Mouse (Mus musculus): ENCODE measurements around the gene P3h3. TPM values are rescaled to one million over a fixed set of nuclear protein-coding genes. Genes with fewer than 3 reads are reported as not detected.
A peak's percentile ranks its signal among the peaks of the same experiment; 100 is the strongest.
"Not testable (repeated sequence)": the region's sequence is repeated elsewhere in the genome, so short reads cannot be mapped to it uniquely, and the experiment has no call there.

Gene P3h3
- 10 to 100 TPM; 29.1 to 32.1 TPM for total RNA-seq (2021)
- long read RNA-seq, partial matches to known transcripts, result 0 of 6 reads
- long read RNA-seq, other reads (novel, unspliced or antisense), result 6 of 6 reads

DNA sequence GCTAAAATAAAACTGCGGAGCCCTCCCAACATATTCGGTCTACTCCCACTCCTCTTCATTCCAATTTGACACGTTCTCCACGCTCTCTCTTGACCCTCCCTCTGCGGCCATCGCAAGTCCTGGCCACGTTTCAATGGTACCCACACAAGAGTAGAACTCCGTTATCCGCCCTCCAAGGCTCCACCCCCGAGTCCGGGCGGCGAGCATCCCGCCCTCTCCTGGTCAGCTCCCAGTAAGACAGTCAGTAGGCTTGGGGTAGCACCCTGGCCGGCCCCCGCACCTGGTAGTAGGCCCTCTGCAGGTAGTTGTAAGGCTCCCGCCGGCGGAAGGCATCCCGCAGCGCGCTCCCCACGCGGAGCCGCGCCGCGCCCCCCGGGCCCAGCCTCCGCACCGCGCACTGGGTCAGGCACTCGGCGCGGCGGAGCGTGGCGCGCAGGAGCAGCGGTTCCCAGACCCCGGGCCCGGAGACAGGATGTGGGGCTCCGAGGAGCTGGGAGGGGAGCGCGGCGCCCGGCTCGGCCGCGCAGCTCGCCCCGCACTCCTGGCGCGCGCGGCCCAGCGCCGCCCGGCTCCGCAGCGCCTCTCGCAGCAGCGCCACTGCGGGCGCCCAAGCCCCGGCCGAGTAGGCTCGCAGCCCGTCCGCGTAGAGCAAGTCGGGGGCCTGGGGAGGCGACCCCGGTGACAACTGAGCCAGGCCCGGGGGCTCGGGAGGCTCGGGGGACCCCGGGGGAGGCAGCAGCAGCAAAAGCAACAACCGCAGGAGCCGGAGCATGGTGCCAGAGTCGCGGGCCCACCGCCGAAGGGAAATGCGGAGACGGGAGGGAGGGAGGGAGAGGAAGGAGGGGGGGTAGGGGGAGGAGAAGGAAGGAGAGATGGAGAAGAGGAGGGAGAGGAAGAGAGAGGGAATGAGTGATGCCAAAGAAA is at the start of gene P3h3:
Gene P3h3, minus strand, starts transcription at position 837 of the 924 bp plus-strand sequence.
- peak; percentile 89 to 92 for DNase-seq (ENCODE audit: low spot score in 2 of 2)

DNA sequence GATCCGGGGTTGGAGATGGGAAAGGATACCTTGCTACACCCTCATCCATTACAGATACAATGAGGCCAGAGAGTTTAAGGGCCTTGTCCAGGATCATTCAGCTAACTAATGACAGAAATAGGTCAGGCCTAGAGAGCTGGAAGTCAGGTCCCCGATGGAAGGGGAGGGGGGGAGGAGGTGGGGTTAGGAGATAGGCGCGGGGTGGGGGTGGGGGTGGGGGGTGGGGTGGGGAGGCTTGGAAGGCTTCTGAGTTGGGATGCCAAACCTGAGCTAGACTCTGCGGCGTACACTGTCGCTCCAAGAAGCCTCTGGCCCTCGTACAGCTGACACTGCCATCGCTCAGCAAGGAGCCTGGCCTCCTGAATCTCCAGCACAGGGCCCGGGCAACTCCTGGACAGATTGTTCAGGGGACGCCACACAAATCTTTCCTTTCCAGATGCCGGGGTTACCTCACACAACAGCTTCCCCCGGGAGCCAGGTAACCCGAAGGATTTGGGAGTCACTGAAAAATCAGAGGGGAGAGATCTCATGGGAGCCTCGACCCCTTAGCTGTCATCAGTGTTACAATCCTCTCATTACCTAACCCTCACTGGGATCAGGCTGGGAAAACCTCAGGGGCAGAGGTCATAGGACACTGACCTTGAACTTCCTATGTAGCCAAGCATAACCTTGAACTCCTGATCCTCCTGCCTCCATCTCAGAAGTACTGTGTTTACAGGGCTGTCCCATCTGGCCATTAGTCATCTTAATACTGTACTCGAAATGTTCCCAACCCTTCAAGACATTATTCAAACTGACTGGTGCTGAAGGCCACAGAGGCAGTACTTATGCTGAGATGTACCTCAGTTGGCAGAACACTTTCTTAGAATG is 47.7 kb upstream of the P3h3 start:
- DNase-seq (ENCODE audit: low spot score in 2 of 2), result no peak

DNA sequence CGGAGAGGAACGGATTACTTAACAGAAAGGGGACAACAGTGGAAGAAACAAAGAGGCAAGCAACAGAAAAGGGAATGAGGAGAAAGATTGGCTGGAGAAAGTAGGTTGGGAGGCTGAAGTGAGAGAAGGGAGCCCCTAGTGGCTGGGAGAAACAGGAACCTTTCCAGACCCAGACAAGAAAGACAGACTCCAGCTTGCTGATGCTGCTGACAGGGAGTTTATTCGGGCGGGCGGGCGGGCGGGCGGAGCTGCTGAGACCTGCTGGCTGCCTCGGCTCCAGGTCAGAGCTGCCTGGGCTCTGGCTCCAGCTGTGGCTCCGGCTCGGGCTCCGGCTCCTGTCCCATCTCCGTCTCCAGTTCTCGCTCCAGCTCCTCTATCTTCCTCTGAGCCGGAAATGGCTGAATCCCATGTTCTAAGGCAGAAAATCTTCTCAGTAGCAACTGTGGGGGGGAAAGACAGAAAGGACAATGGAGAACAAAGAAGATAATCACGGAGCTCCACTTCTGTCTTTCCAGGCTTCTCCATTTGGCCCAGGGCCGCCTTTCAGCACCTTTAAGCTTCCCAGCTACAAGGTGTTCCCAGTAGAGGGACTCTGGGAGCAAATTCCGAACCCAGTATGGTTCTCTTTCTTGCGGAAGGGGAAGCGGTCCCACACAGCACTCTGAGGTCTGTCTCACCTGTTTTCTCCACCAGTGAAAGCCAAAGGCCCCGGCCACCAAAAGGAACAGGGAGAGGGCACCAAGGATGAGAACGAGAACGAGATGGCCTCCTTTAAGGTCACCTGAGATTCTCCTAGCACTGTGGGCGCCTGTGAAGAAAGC is 46.8 kb upstream of the P3h3 start:
- peak; percentile 71 to 79 for DNase-seq (ENCODE audit: low spot score in 2 of 2)

DNA sequence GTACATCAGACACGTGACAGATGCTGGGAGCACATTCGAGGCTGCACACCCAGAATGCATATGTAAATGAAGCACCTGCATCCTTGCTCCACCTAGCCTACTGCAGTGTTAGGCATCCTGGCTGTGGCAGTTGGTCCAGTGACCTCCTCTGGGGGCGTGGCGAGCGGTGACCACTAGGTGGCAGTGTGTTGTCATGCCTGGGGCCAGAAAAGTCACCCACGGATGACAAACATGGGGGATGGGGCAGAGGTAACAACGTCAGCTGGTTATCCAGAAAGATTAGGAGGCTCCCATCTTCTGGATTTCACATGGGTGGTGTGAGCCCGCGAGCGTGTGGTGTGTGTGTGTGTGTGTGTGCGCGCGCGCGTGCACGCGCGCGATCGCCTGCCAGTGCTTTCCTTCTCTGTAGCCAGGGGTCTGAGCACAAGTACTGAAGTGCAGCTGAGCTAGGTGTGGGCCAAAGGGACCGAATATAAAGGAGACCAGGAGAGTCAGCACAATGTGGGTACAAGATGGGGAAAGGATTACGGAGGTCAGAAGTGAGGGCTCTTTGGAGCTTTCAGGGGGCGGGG is 46.1 kb upstream of the P3h3 start:
- peak; percentile 95 to 96 for DNase-seq (ENCODE audit: low spot score in 2 of 2)

DNA sequence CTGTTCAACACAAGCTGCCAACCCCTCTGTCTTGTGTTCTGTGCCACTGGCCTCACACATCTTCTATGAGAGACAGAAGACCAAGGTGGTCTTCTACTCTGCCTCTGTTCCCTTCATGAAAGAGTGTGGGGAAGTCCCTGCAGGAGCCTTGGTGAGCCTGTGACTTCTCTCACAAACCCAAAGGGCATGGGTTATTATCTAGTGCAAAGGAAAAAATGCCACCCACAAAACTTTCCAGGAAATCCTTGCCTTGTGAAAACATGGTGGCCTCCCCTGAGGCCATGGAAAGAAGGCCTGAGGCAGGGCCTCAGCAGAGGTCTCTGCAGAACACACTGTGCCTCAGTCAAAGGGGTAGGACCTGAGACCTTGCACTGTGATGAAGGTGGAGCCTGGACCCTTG is 44.3 kb upstream of the P3h3 start:
- DNase-seq (ENCODE audit: low spot score in 2 of 2), result no peak

DNA sequence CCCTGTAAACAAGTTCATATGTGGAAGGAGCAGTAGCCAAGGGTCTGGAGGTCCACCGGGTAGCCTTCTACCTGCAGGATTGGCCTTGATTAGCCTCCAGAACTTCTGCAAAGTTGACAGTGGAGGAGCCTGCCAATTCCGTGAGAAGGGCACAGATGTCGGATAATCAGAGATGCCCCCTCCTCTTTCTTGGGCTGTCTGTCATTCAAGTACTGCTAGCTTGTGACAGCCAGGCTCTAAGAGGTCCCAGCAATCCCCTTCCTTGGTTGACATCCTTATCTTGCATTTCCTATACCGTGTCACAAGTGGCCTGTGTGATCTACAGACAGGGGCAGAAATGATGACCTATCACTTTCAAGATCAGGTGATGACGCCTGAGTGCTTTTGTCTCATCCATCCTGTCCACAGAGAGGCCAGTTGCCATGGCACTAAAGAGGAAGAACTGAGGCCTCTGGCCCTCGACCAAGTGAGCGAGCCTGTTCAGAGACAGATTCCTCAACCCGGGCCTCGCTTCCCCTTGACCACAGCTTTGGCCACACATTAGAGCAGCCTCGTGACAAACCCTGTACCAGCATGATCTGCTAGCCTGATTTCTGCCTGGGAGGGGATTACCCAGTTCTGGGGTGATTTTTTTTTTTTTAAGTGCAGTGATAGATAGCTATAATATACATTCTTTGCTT is 43.4 kb upstream of the P3h3 start:
- DNase-seq (ENCODE audit: low spot score in 2 of 2), result peak; percentile 31 to 44

DNA sequence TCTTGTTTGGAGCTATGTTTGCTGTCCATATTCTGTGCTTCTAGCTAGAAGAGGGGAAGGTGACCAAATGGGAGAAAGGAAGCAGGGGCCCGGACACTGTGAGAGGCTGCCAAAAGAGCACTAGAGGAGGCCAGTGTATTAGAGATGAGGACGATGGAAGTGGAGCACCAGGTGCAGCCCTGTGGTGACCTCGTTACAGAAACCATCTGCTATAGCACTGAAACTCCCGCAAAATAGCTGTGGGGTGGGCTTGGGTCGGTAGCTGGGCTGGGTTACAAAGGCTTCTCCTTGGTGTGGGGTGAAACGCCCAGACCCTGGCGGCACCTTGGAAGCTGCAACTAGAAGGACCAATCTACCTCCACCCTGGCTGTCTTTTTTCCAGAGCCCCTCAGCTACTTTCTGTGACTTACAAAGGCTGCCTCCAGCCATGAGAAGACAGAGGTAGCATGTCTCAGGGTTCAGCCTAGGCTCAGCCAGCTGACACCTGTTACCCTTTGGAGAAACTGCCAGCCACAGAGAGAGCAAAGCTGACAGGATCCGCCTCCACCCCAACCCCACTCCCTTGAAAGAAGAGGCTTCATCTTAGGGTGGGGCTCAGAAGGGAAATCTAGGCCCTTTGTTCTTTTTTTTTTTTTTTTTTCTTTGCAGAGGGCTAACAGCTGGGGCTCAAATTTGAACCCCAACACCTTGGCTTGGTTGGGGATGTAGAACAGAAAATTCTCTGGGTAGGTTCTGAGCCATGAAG is 42.7 kb upstream of the P3h3 start:
- no peak for DNase-seq (ENCODE audit: low spot score in 2 of 2)

DNA sequence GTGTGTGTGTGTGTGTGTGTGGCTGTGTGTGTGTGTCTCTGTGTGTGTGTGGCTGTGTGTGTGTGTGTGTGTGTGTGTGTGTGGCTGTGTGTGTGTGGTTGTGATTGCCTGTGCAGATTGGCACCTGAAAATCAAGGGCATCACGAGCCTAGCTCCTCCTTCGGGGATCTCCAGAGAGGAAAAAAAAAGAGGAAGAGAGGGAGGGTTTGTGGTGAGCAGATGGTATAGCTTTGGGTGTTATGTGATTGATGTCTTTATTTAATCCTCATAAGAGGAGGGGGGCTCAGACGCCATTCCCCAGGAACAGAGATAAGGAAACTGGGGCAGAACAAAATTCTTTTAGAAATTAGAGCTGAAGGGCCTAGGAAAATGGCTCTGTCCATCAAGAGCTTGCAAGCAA is 40.8 kb upstream of the P3h3 start:
- no peak for DNase-seq (ENCODE audit: low spot score in 2 of 2)

DNA sequence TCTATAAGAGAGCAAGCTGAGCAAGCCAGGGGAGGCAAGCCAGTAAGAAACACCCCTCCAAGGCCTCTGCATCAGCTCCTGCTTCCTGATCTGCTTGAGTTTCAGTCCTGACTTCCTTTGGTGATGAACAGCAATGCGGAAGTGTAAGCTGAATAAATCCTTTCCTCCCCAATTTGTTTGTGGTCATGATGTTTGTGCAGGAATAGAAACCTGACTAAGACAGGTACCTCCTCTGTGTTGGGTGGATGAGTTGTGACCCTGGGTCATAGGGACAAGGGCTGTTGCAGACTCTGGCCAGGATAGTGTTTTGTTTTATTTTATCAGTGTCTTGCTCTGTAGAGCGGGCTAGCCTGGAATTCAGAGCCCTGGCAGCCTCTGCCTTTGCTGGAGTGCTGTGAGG is 36.6 kb upstream of the P3h3 start:
- not testable (repeated sequence) for DNase-seq (ENCODE audit: low spot score in 2 of 2)

DNA sequence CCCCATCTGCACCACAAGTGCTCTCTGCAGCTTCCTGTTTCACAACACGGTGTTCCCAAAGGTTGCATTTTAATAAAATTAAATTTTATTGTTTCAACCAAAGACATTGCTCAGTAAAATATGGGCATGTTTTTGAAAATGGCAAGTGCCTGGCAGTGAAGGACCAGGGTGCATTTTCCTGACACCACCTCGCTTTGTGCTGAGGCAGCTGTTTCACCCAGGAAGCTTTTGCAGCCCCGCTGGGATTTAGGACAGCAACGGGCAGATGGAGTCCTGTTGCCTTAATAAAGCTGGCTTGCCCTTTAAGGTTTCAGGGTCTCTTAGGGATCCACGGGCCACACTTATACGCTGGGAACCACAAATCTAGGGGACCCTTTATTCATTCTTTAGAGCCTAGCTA is 33.4 kb upstream of the P3h3 start:
- DNase-seq (ENCODE audit: low spot score in 2 of 2), result no peak

DNA sequence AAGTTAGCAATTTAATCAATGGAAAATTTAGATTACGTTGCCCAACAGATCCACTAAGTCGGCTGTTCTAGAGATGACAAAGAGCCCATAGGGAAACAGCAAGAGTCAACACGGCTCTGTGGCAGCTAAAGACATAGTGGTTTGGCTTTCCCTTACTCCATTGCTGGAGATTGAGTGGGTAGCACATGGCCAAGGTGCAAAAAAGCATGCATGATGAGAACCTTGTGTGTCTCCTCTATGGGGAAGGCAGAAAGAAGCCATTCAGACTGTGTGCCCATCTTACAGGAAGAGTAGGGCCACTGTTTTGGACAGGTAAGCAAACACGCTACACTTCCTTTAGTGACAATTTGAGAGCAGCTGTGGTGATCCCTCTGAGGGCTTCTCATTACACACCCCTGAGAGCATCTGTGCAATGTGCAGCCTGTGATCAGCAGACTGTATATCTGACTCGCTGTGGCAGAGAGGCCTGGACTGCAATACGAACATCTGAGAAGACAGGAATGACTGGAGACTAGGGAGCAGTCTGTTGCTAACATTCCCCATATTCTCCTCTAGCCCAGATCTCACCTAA is 31.1 kb upstream of the P3h3 start:
- no peak for DNase-seq (ENCODE audit: low spot score in 2 of 2)

DNA sequence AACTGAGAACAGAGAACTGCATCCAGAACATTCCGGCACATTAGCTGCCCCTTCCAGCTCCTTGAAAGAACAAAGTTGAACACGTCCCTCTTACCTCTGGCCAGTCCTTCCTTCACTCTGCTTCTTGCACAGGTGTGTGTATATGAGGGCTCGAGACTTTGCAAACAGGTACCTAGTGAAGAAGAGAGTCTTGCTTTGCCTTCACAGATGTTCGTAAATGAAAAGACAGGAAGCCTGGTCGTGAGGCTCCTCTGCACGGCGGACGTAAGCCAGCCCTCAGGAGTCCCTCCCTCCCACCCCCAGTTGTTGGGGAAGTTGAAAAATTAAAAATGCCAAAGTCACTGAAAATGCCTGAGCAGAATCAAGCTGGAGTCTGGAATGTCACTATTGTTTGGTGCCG is 30.4 kb upstream of the P3h3 start, which contains the start of gene Cd4:
Gene Cd4, minus strand, starts transcription at position 236 of the 400 bp plus-strand sequence.
- no peak for DNase-seq (ENCODE audit: low spot score in 2 of 2)

DNA sequence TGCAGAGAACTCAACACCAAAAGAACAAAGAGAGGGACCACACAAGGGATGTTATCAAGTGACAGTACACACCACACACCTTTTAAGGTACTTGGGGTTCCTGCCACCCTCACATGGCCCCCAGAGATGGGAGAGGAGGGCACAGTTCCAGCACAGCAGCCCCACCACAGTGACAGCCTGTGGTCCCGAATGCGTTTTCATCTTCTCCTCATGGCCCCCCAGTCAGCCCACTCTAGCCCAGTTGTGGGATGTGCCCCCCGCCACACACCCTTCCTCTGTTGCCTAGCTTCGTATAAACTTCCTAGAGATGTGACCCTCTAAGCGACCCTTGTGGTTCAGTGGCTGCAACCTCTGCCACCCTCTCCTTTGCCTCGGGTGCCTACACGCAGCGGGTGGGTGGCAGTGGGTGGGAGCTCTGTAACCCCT is 28.4 kb upstream of the P3h3 start:
- DNase-seq (ENCODE audit: low spot score in 2 of 2), result no peak

DNA sequence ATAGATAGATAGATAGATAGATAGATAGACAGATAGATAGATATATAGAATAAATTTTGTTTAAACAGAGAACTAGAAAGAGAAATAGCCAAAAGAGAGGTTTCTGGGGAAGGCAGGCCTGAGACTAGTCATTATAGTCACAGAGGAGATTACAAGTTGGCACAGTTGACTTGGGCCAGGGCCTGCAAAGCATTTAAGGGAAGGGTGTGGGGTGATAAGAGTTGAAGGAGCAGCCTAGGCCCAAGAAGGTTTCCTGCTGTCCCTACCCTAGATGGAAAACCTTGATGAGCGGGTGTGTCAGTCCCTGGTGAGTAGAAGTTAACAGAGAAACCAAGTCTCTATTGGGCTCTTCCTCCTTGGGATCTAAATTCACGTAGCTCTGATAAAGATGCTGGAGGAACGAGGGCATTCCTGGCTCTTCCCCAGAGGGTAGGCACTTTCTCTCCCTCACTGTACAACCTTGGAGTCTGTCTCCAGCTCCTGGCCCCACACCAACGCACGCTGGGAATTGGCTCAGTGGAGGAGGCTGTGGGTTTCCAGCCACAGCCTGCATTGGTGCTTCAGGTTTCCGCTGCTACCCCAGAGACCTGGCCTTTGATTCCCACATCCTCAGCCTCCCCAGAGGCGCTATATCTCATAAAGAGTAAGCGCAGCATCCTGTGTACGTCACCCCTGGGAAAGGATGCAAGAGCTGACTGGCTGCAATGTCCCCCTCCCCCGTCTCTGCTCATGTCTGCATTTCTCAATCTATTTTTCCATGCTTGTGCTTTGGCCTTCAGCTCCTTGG is 27.4 kb upstream of the P3h3 start:
- peak; percentile 37 for DNase-seq (ENCODE audit: low spot score in 2 of 2)

DNA sequence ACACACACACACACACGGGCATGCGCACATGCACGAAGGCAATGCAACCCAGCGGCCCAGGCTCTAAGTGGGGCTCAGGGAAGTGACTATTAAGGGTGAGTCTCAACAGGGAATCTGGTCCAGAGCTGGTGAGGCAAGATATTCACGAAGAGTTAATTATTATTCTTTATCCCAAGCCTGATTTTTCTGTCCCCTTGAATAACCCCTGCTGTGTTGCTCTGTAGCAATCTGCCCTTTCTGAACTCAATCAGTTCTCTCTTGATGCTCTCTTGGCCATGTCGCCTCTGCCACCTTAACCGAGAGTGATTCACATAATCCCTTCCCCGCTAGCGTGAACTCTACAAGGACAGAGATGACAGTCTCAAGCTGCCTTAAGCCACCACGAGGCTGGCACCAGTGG is 25.8 kb upstream of the P3h3 start:
- no peak for DNase-seq (ENCODE audit: low spot score in 2 of 2)

DNA sequence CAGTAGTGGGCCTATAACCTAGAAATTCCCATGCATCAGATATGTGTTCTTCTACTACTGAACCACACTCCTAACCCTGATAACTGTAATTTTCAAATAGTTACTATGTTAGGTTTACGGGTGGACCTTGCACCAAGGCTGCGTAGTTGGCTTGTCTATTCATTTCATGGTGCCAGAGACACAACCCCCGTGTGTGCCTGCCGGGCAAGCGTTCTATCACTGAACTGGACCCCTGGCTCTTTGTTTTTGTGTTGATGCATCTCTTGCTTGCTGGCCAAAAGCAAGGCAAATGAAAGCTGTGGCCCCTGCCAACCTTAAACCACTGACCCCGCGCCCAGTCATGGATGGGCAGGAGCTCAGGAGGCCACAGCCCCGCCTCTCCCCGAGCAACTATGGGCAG is 24.3 kb upstream of the P3h3 start:
- no peak for DNase-seq (ENCODE audit: low spot score in 2 of 2)

DNA sequence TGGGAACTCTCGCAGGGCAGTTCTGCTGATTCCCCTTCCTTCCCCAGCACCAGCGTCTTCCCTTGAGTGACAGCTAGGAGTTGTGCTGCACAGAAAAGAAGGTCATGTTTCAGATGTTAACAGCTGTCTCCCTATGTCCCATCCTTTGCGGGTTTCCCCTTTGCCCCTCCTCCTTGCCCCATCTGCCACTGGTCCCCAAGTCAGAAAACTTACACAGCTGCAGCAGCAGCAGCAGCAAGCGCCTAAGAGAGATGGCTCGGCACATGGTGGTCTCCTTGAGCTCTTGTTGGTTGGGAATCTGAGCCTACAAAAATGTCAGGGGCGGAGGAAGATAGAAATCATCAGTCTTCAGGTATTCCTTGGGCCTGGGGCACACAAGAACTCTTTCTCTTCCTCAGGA is 21.8 kb upstream of the P3h3 start:
- no peak for DNase-seq (ENCODE audit: low spot score in 2 of 2)

DNA sequence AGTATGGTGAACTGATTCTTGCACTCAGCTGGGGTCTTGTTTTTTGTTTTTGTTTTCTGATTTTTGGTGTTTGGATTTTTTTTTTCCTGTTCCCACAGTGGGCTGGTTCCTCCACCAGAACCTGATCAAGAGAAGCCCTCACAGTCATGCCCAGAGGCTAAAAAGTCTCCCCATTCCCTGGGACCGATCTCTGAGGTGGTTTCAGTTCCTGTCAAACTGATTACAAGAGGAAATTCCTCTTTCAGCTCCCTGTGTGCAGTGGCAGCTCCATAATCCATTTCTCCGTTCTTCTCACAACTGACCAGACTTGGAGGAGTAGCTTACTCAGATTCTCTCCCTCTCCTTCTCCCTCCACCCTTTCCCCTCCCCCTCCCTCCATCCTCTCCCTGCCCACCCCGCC is 16.8 kb upstream of the P3h3 start:
- no peak for DNase-seq (ENCODE audit: low spot score in 2 of 2)

Data from layer of hippocampus, postnatal 10 days (tissue).